Mouse (Mus musculus): ENCODE data around the gene Npepl1.

Npepl1 gene

GRCm38 (mm10) chr2:174109991-174110782, at the start of gene Npepl1:
Gene Npepl1 (plus strand): TSS chr2:174110349.
- in situ Hi-C loops (cut with MboI, MseI), result loop anchor here in 1 of 2 experiments (5.0 to 10.0 kb wide), 2 partner anchors 33 to 525 kb away; partner anchors contain the start of gene Stx16

- in situ Hi-C loops (cut with MboI, MseI), result no loop called here
Observed at GRCm38 (mm10) chr2:174061219-174061618, 48.9 kb upstream of the Npepl1 start.

GRCm38 (mm10) chr2:174063074-174063473, 47.1 kb upstream of the Npepl1 start:
- in situ Hi-C loops (cut with MboI, MseI), result no loop called here

GRCm38 (mm10) chr2:174063527-174064211, 46.5 kb upstream of the Npepl1 start:
- in situ Hi-C loops (cut with MboI, MseI), result no loop called here

- in situ Hi-C loops (cut with MboI, MseI), result no loop called here
Observed at GRCm38 (mm10) chr2:174067793-174068419, 42.2 kb upstream of the Npepl1 start.

- in situ Hi-C loops (cut with MboI, MseI), result loop anchor here in 1 of 2 experiments (5.0 kb wide), 1 partner anchor 472 kb away; no protein-coding TSS in a partner anchor
Observed at GRCm38 (mm10) chr2:174069532-174070049, 40.6 kb upstream of the Npepl1 start.

- in situ Hi-C loops (cut with MboI, MseI), result loop anchor here in 1 of 2 experiments (5.0 kb wide), 1 partner anchor 474 kb away; no protein-coding TSS in a partner anchor
Observed at GRCm38 (mm10) chr2:174071406-174071805, 38.7 kb upstream of the Npepl1 start.

GRCm38 (mm10) chr2:174073156-174073790, 36.9 kb upstream of the Npepl1 start:
- in situ Hi-C loops (cut with MboI, MseI), result loop anchor here in 1 of 2 experiments (5.0 kb wide), 1 partner anchor 476 kb away; no protein-coding TSS in a partner anchor

GRCm38 (mm10) chr2:174074621-174075020, 35.5 kb upstream of the Npepl1 start:
- in situ Hi-C loops (cut with MboI, MseI), result loop anchor here (5.0 kb wide), 2 partner anchors 38 to 477 kb away; partner anchors contain the start of gene Npepl1 (in 1 of the 2)

- in situ Hi-C loops (cut with MboI, MseI), result loop anchor here in 1 of 2 experiments (5.0 kb wide), 1 partner anchor 37 kb away; the partner anchor contains the start of gene Npepl1
Observed at GRCm38 (mm10) chr2:174075072-174075570, 35.0 kb upstream of the Npepl1 start.

GRCm38 (mm10) chr2:174075673-174076432, 34.3 kb upstream of the Npepl1 start, which contains the start of gene Stx16:
Gene Stx16 (plus strand): TSS chr2:174076308.
- in situ Hi-C loops (cut with MboI, MseI), result loop anchor here in 1 of 2 experiments (5.0 kb wide), 1 partner anchor 36 kb away; the partner anchor contains the start of gene Npepl1

GRCm38 (mm10) chr2:174076433-174076824, 33.7 kb upstream of the Npepl1 start:
- in situ Hi-C loops (cut with MboI, MseI), result loop anchor here in 1 of 2 experiments (5.0 kb wide), 1 partner anchor 36 kb away; the partner anchor contains the start of gene Npepl1

GRCm38 (mm10) chr2:174077004-174077695, 33.0 kb upstream of the Npepl1 start:
- in situ Hi-C loops (cut with MboI, MseI), result loop anchor here in 1 of 2 experiments (5.0 kb wide), 1 partner anchor 35 kb away; the partner anchor contains the start of gene Npepl1

GRCm38 (mm10) chr2:174077776-174078338, 32.3 kb upstream of the Npepl1 start:
- in situ Hi-C loops (cut with MboI, MseI), result loop anchor here in 1 of 2 experiments (5.0 kb wide), 1 partner anchor 34 kb away; the partner anchor contains the start of gene Npepl1

GRCm38 (mm10) chr2:174081833-174082232, 28.3 kb upstream of the Npepl1 start:
- in situ Hi-C loops (cut with MboI, MseI), result no loop called here

- in situ Hi-C loops (cut with MboI, MseI), result no loop called here
Observed at GRCm38 (mm10) chr2:174082380-174082918, 27.7 kb upstream of the Npepl1 start.

GRCm38 (mm10) chr2:174095086-174095485, 15.1 kb upstream of the Npepl1 start:
- in situ Hi-C loops (cut with MboI, MseI), result no loop called here

- in situ Hi-C loops (cut with MboI, MseI), result loop anchor here in 1 of 2 experiments (10.0 kb wide), 1 partner anchor 518 kb away; no protein-coding TSS in a partner anchor
Observed at GRCm38 (mm10) chr2:174102399-174102798, 7.8 kb upstream of the Npepl1 start.

Measured in T-helper 17 cell (primary cell).